Mouse (Mus musculus) layer of hippocampus, postnatal 14 days (tissue): ENCODE data around the gene Ipo11. TPM values are rescaled to one million over a fixed set of nuclear protein-coding genes. Genes with fewer than 3 reads are reported as not detected.

Source experiments
- total RNA-seq, 2 experiments: library from RNA; stranded (reverse); gene quantifications; 2 replicates each; pipeline ENCODE4 v1.2.3; 2021

The Ipo11 gene
- total RNA-seq, 2 experiments from 2014 or later: 57.5 to 58.6 TPM

Other genes starting within 250 kb of the Ipo11 start
- 10 to 100 TPM; 19.8 to 21.0 TPM for gene Dimt1, start 10.2 kb upstream of the Ipo11 start, total RNA-seq
- gene Kif2a, start 85.2 kb upstream of the Ipo11 start, total RNA-seq: 100 to 1,000 TPM; 139 to 145 TPM